Mouse (Mus musculus): ENCODE data around the gene Crybg2. TPM values are rescaled to one million over a fixed set of nuclear protein-coding genes. Genes with fewer than 3 reads are reported as not detected.

Crybg2 gene
- total and polyA plus RNA-seq, 2 experiments from 2014 or later, result 0.08 TPM; not detected in 1

- peaks cover 9% of the 10 kb centered on the region; the same call in 1 of the 2 replicates for H3K4me1 ChIP-seq (ENCODE audit: control insufficient read depth, insufficient read depth)
- WGBS, result 4% methylated on average over 21 of the region's 21 CpGs
- H3K4me3 ChIP-seq (ENCODE audit: low read depth, low read length), result peak overlapping the region; percentile 16
These were observed 43.3 kb upstream of the Crybg2 start for GRCm38 (mm10) chr4:134017201-134017865.

DNA sequence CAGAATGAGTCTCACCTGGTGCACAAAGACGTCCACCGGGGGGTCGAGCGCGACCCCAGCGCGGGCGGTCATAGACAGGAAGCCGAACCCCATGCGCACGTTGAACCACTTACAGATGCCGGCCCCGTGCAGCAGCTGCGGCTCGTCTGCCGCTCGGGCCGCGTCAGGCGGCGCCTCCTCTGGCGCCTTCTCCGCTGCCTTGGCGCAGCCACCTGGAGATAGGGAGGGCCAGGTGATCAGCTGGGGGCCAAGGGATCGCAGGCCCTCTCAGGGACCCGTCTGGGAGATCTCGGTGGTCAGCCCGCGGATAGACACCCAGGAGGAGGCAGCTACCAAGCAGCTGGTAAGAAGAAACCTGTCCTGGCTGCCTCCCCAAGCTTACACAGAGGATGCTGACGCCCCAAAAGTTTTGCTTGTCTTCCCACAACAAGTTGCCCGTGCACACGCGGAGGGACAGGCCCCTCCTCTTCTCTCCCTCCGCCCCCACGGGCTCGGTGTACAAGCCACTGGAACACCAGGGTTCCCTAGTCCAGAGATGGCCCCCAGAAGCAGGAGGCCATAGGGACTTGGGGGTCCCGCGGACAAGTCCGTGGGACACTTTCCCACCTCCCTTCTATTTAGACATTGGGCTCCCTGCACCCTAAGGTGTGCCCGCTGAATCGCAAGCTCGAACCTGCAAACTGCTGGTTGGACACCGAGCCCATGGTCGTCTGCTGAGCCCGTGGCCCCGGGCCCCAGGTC, 42.4 kb upstream of the Crybg2 start:
- WGBS, result 1% methylated on average over 46 of the region's 46 CpGs
- 0 out of 2 replicates have a peak, but pooled peaks cover 1% of the 10 kb centered on the region for H3K4me1 ChIP-seq (ENCODE audit: control insufficient read depth, insufficient read depth)
- ATAC-seq (ENCODE audit: insufficient read depth, low read depth) (no peak), DNase-seq (ENCODE audit: low spot score) (no peak)
- no peak for TF ChIP-seq CTCF (IDR thresholded peaks at IDR 0.05; ENCODE audit: low read depth)
- TF ChIP-seq EP300 (IDR thresholded peaks at IDR 0.05; ENCODE audit: low read depth), result no peak
- H3K4me3 ChIP-seq (ENCODE audit: low read depth, low read length), result peak overlapping the region; percentile 16; the same call in 1 of the 2 replicates
- H3K36me3 ChIP-seq (replicated peaks; ENCODE audit: control insufficient read depth, insufficient read depth, low read length), result no peaks in the 10 kb centered on the region
- H3K9ac ChIP-seq (replicated peaks; ENCODE audit: low read depth, low read length), result no peak overlapping the region
- no peaks in the 10 kb centered on the region for H3K9me3 ChIP-seq (replicated peaks; ENCODE audit: control insufficient read depth, low read length)
- peaks cover 55% of the 10 kb centered on the region for H3K27me3 ChIP-seq (ENCODE audit: control insufficient read depth, insufficient read depth, low read length)
- no peak overlapping the region for H3K27ac ChIP-seq (ENCODE audit: low read depth)
- peak overlapping the region; percentile 10 for H3K4me2 ChIP-seq (ENCODE audit: low read depth, low read length)

More at GRCm38 (mm10) chr4:134017201-134017865, 43.3 kb upstream of the Crybg2 start:
- Histone ChIP-seq H3K27ac (ENCODE audit: low read depth) (no peak overlapping the region), H3K9me3 (replicated peaks; ENCODE audit: control insufficient read depth, low read length) (no peaks in the 10 kb centered on the region), H3K36me3 (replicated peaks; ENCODE audit: control insufficient read depth, insufficient read depth, low read length) (no peaks in the 10 kb centered on the region), H3K4me2 (ENCODE audit: low read depth, low read length) (no peak overlapping the region; the same call in 1 of the 2 replicates), H3K9ac (replicated peaks; ENCODE audit: low read depth, low read length) (no peak overlapping the region), H3K27me3 (ENCODE audit: control insufficient read depth, insufficient read depth, low read length) (peaks cover 55% of the 10 kb centered on the region)
- DNase-seq (ENCODE audit: low spot score) (no peak), ATAC-seq (ENCODE audit: insufficient read depth, low read depth) (no peak)
- TF ChIP-seq EP300 (IDR thresholded peaks at IDR 0.05; ENCODE audit: low read depth) (no peak), CTCF (IDR thresholded peaks at IDR 0.05; ENCODE audit: low read depth) (no peak)

DNA sequence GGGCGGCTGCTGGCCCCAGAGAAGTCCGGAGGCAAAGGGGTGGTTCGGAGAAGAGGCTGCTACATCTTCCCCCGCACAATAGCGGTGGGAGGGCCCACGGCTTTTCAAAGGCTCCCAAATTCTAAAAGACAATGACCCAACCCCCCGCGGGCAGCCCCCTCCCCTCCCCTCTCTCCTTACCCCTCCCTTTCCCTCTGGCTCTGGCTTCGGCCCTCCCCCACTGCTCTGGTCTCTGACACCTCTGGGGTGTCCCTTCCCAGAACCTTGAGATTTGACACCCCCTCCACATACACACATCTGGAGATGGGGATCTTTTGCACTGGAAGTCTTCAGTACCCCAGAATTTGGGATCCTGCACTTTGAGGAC, 41.9 kb upstream of the Crybg2 start, which contains the start of gene Lin28a:
Lin28a (minus strand) TSS at position 63 of the 367 bp plus-strand sequence.
- Histone ChIP-seq H3K4me3 (ENCODE audit: low read depth, low read length) (peak within 1 kb of the TSS; percentile 16), H3K4me2 (ENCODE audit: low read depth, low read length) (peak within 1 kb of the TSS; percentile 10)
- WGBS, result 0% methylated on average over 9 of the region's 9 CpGs

GRCm38 (mm10) chr4:134019210-134019609, 41.4 kb upstream of the Crybg2 start:
- ATAC-seq (ENCODE audit: insufficient read depth, low read depth), result no peak
- Histone ChIP-seq H3K36me3 (replicated peaks; ENCODE audit: control insufficient read depth, insufficient read depth, low read length) (no peaks in the 10 kb centered on the region), H3K9me3 (replicated peaks; ENCODE audit: control insufficient read depth, low read length) (no peaks in the 10 kb centered on the region), H3K4me3 (ENCODE audit: low read depth, low read length) (no peak overlapping the region), H3K27ac (ENCODE audit: low read depth) (no peak overlapping the region), H3K27me3 (ENCODE audit: control insufficient read depth, insufficient read depth, low read length) (peaks cover 58% of the 10 kb centered on the region), H3K9ac (replicated peaks; ENCODE audit: low read depth, low read length) (no peak overlapping the region), H3K4me2 (ENCODE audit: low read depth, low read length) (no peak overlapping the region), H3K4me1 (ENCODE audit: control insufficient read depth, insufficient read depth) (no peaks in the 10 kb centered on the region)
- no peak for TF ChIP-seq EP300 (IDR thresholded peaks at IDR 0.05; ENCODE audit: low read depth)
- TF ChIP-seq CTCF (IDR thresholded peaks at IDR 0.05; ENCODE audit: low read depth), result no peak
- DNase-seq (ENCODE audit: low spot score), result no peak
- 0% methylated on average over 7 of the region's 10 CpGs for WGBS

More for the DNA sequence above, 41.9 kb upstream of the Crybg2 start, which contains the start of gene Lin28a:
- H3K36me3 ChIP-seq (replicated peaks; ENCODE audit: control insufficient read depth, insufficient read depth, low read length), result no peaks in the 10 kb centered on the region
- no peaks in the 10 kb centered on the region for H3K9me3 ChIP-seq (replicated peaks; ENCODE audit: control insufficient read depth, low read length)
- DNase-seq (ENCODE audit: low spot score), result no peak
- H3K27ac ChIP-seq (ENCODE audit: low read depth), result no peak within 1 kb of the TSS
- no peaks in the 10 kb centered on the region for H3K4me1 ChIP-seq (ENCODE audit: control insufficient read depth, insufficient read depth)
- TF ChIP-seq EP300 (IDR thresholded peaks at IDR 0.05; ENCODE audit: low read depth), result no peak
- no peak for TF ChIP-seq CTCF (IDR thresholded peaks at IDR 0.05; ENCODE audit: low read depth)
- peaks cover 56% of the 10 kb centered on the region for H3K27me3 ChIP-seq (ENCODE audit: control insufficient read depth, insufficient read depth, low read length)
- no peak for ATAC-seq (ENCODE audit: insufficient read depth, low read depth)
- no peak within 1 kb of the TSS for H3K9ac ChIP-seq (replicated peaks; ENCODE audit: low read depth, low read length)

- H3K4me1 ChIP-seq (ENCODE audit: control insufficient read depth, insufficient read depth), result no peaks in the 10 kb centered on the region
- no peaks in the 10 kb centered on the region for H3K9me3 ChIP-seq (replicated peaks; ENCODE audit: control insufficient read depth, low read length)
- no peaks in the 10 kb centered on the region for H3K36me3 ChIP-seq (replicated peaks; ENCODE audit: control insufficient read depth, insufficient read depth, low read length)
- ATAC-seq (ENCODE audit: insufficient read depth, low read depth), result no peak
- H3K4me2 ChIP-seq (ENCODE audit: low read depth, low read length), result no peak overlapping the region
- H3K9ac ChIP-seq (replicated peaks; ENCODE audit: low read depth, low read length), result no peak overlapping the region
- H3K27ac ChIP-seq (ENCODE audit: low read depth), result no peak overlapping the region
- 4% methylated on average over 16 of the region's 16 CpGs for WGBS
- peaks cover 58% of the 10 kb centered on the region for H3K27me3 ChIP-seq (ENCODE audit: control insufficient read depth, insufficient read depth, low read length)
- DNase-seq (ENCODE audit: low spot score), result no peak
- TF ChIP-seq EP300 (IDR thresholded peaks at IDR 0.05; ENCODE audit: low read depth) (no peak), CTCF (IDR thresholded peaks at IDR 0.05; ENCODE audit: low read depth) (no peak)
- no peak overlapping the region for H3K4me3 ChIP-seq (ENCODE audit: low read depth, low read length)
These were observed 40.8 kb upstream of the Crybg2 start for GRCm38 (mm10) chr4:134019641-134020351.
